8 mouse cellular contexts compared by ENCODE assay signal in genomic region chr17:29080758-29081617, GRCm38 (mm10). TPM values are rescaled to one million over a fixed set of nuclear protein-coding genes. Genes with fewer than 3 reads are reported as not detected.
DNase-seq lines count a peak whose midpoint lies in the region; ATAC-seq and TF ChIP-seq lines count a peak whose summit lies in the region.

No protein-coding gene starts in this region.

- ATAC-seq in hindbrain, embryonic 11.5 days (ENCODE audit: low FRiP score) = no peak
- ATAC-seq in midbrain, embryonic 13.5 days = peak; percentile 22; the same call in 1 of the 2 replicates

- peak overlapping the region; percentile 65 for H3K9ac ChIP-seq in ES-E14 (ENCODE audit: insufficient read depth, low read depth, low read length, poor library complexity, severe bottlenecking)
- no peak overlapping the region for H3K9ac ChIP-seq in hindbrain, embryonic 11.5 days (ENCODE audit: low read depth, low read length)
- H3K9ac ChIP-seq in midbrain, embryonic 13.5 days (replicated peaks) = peak overlapping the region; percentile 15; the same call in 1 of the 2 replicates

- H3K4me1 ChIP-seq in heart, embryonic 10.5 days = peaks cover 40% of the 10 kb centered on the region
- peaks cover 6 to 23% of the 10 kb centered on the region in 2 experiments for H3K4me1 ChIP-seq in ES-E14 (ENCODE audit: control insufficient read depth in 2 of 2, insufficient read depth in 2 of 2, low read length in 2 of 2, poor library complexity in 1 of 2)
- H3K4me1 ChIP-seq in hindbrain, embryonic 11.5 days (replicated peaks; ENCODE audit: control insufficient read depth, insufficient read depth, low read length) = peaks cover 5% of the 10 kb centered on the region
- H3K4me1 ChIP-seq in midbrain, embryonic 13.5 days (replicated peaks) = peaks cover 31% of the 10 kb centered on the region

- peaks cover 25% of the 10 kb centered on the region for H3K27me3 ChIP-seq in heart, embryonic 10.5 days (ENCODE audit: insufficient read depth, poor library complexity, severe bottlenecking)
- peaks cover 16% of the 10 kb centered on the region for H3K27me3 ChIP-seq in hindbrain, embryonic 11.5 days (ENCODE audit: control insufficient read depth, insufficient read depth, low read length)
- H3K27me3 ChIP-seq in midbrain, embryonic 13.5 days = peaks cover 34% of the 10 kb centered on the region

- peak overlapping the region; percentile 60 for H3K27ac ChIP-seq in heart, embryonic 10.5 days
- H3K27ac ChIP-seq in ES-E14 (ENCODE audit: insufficient read depth, low read depth, low read length, poor library complexity, severe bottlenecking) = peak overlapping the region; percentile 87
- no peak overlapping the region for H3K27ac ChIP-seq in hindbrain, embryonic 11.5 days (ENCODE audit: low read depth, low read length)
- no peak overlapping the region for H3K27ac ChIP-seq in midbrain, embryonic 13.5 days

- in situ Hi-C loops in ES-E14 (cut with MboI; ENCODE audit: low sequenced_read_pairs in 2 of 2, unreplicated experiment in 2 of 2) = no loop called here

- H3K9me3 ChIP-seq in heart, embryonic 10.5 days = no peaks in the 10 kb centered on the region
- no peaks in the 10 kb centered on the region for H3K9me3 ChIP-seq in ES-E14 (ENCODE audit: control insufficient read depth, insufficient read depth, low read depth, low read length)
- no peaks in the 10 kb centered on the region for H3K9me3 ChIP-seq in hindbrain, embryonic 11.5 days (ENCODE audit: control insufficient read depth, low read length)
- no peaks in the 10 kb centered on the region for H3K9me3 ChIP-seq in midbrain, embryonic 13.5 days

- 3% methylated on average over 22 of the region's 23 CpGs for WGBS in heart, embryonic 10.5 days
- WGBS in hindbrain, embryonic 11.5 days = under 1% methylated on average over 23 of the region's 23 CpGs
- WGBS in midbrain, embryonic 13.5 days = 3% methylated on average over 23 of the region's 23 CpGs

- no peak for DNase-seq in heart, embryonic 10.5 days (ENCODE audit: low spot score)
- no peak for DNase-seq in heart, adult 18-20 months
- DNase-seq in ES-E14 (ENCODE audit: low read depth, low spot score) = peak; percentile 96
- DNase-seq in hindbrain, embryonic 11.5 days (ENCODE audit: low spot score) = peak; percentile 51
- DNase-seq in left cerebral cortex, postnatal 36 days (ENCODE audit: low spot score in 2 of 2) = no peak
- no peak for DNase-seq in urinary bladder, postnatal 36 days (ENCODE audit: low spot score in 2 of 2)
- no peak for DNase-seq in frontal cortex, adult 2 months (ENCODE audit: extremely low spot score in 1 of 2, low spot score in 1 of 2)

- intact Hi-C loops in left cerebral cortex, postnatal 36 days (cut with DNase I) = no loop called here

- 0 out of 2 replicates have a peak overlapping the region, but pooled peaks have one; percentile 26 for H3K4me2 ChIP-seq in hindbrain, embryonic 11.5 days (replicated peaks; ENCODE audit: low read depth, low read length)
- peak overlapping the region; percentile 29 for H3K4me2 ChIP-seq in midbrain, embryonic 13.5 days (replicated peaks)

- H3K4me3 ChIP-seq in heart, embryonic 10.5 days = peak overlapping the region; percentile 36
- H3K4me3 ChIP-seq in ES-E14 (ENCODE audit: insufficient read depth in 1 of 2, low read depth in 1 of 2, low read length in 2 of 2, poor library complexity in 1 of 2, severe bottlenecking in 1 of 2) = peak overlapping the region; percentile 3 to 15; a peak in 2 of 4 replicates
- H3K4me3 ChIP-seq in hindbrain, embryonic 11.5 days (ENCODE audit: low read depth, low read length) = no peak overlapping the region
- H3K4me3 ChIP-seq in midbrain, embryonic 13.5 days (replicated peaks) = no peak overlapping the region; the same call in 1 of the 2 replicates

- no peaks in the 10 kb centered on the region for H3K36me3 ChIP-seq in heart, embryonic 10.5 days
- H3K36me3 ChIP-seq in ES-E14 (ENCODE audit: control insufficient read depth, insufficient read depth, low read length, poor library complexity, severe bottlenecking) = no peaks in the 10 kb centered on the region
- no peaks in the 10 kb centered on the region for H3K36me3 ChIP-seq in hindbrain, embryonic 11.5 days (ENCODE audit: control insufficient read depth, insufficient read depth, low read length)
- H3K36me3 ChIP-seq in midbrain, embryonic 13.5 days = no peaks in the 10 kb centered on the region

TF ChIP-seq in ES-E14, 5 proteins besides CTCF, POLR2A, EP300 and RAD21:
- no peak for TF ChIP-seq HCFC1 (IDR thresholded peaks at IDR 0.05; ENCODE audit: borderline replicate concordance, insufficient read depth, low read length)
- no peak for TF ChIP-seq ZNF384 (IDR thresholded peaks at IDR 0.05; ENCODE audit: low read depth, low read length)
- TF ChIP-seq CHD2 (IDR thresholded peaks at IDR 0.05; ENCODE audit: low read depth, low read length) = 0 out of 2 replicates have a peak, but pooled peaks have one; percentile 49
- no peak for TF ChIP-seq ZC3H11A (IDR thresholded peaks at IDR 0.05; ENCODE audit: borderline replicate concordance, low read depth, low read length)
- no peak for TF ChIP-seq MAFK (IDR thresholded peaks at IDR 0.05; ENCODE audit: insufficient read depth, low read depth, low read length)

RNA-seq across cellular contexts. Expression of gene Cdkn1a, which starts 9.8 kb away (rescaled TPM):
- 31.3 and 33.1 TPM in 2 replicates for polyA plus RNA-seq in heart, embryonic 10.5 days (2016; fragmentation: Nextera tagmentation; extraction: Ambion mirVana)
- 100 to 1,000 TPM; 101 to 149 TPM for total RNA-seq in heart, adult 18-20 months (2021)
- total RNA-seq in ES-E14 (2012; rRNA removed) = 17.8 and 32.3 TPM in 2 replicates
- 33.4 and 36.8 TPM in 2 replicates for polyA plus RNA-seq in hindbrain, embryonic 11.5 days (2014; fragmentation: Nextera tagmentation; extraction: Ambion mirVana)
- 47.1 and 47.4 TPM in 2 replicates for polyA plus RNA-seq in midbrain, embryonic 13.5 days (2015; fragmentation: Nextera tagmentation; extraction: Ambion mirVana)
- 10 to 100 TPM; 27.0 to 40.0 TPM for total RNA-seq in left cerebral cortex, postnatal 36 days (2021)
- 37.7 and 55.8 TPM in 2 replicates for polyA plus RNA-seq in frontal cortex, adult 2 months (2012; rRNA removed)

RNA-seq across cellular contexts. Expression of gene Rab44, which starts 33.0 kb away (rescaled TPM):
- 0.23 and 0.48 TPM in 2 replicates for polyA plus RNA-seq in heart, embryonic 10.5 days (2016; fragmentation: Nextera tagmentation; extraction: Ambion mirVana)
- under 1 TPM in 1 of 2 experiments, not detected in 1; 0.69 TPM for total RNA-seq in heart, adult 18-20 months (2021)
- total RNA-seq in ES-E14 (2012; rRNA removed) = 0.31 and 0.85 TPM in 2 replicates
- polyA plus RNA-seq in hindbrain, embryonic 11.5 days (2014; fragmentation: Nextera tagmentation; extraction: Ambion mirVana) = 0.45 TPM in 1 of 2 replicates, not detected in the other
- not detected in 2 replicates for polyA plus RNA-seq in midbrain, embryonic 13.5 days (2015; fragmentation: Nextera tagmentation; extraction: Ambion mirVana)
- total RNA-seq in left cerebral cortex, postnatal 36 days (2021) = under 1 TPM in 1 of 2 experiments, not detected in 1; 0.52 TPM
- polyA plus RNA-seq in frontal cortex, adult 2 months (2012; rRNA removed) = 0.08 and 0.19 TPM in 2 replicates

RNA-seq across cellular contexts. Expression of gene Srsf3, which starts 48.6 kb away (rescaled TPM):
- polyA plus RNA-seq in heart, embryonic 10.5 days (2016; fragmentation: Nextera tagmentation; extraction: Ambion mirVana) = 433 and 498 TPM in 2 replicates
- total RNA-seq in heart, adult 18-20 months (2021) = 10 to 100 TPM; 74.9 to 89.9 TPM
- 317 and 391 TPM in 2 replicates for total RNA-seq in ES-E14 (2012; rRNA removed)
- 847 and 854 TPM in 2 replicates for polyA plus RNA-seq in hindbrain, embryonic 11.5 days (2014; fragmentation: Nextera tagmentation; extraction: Ambion mirVana)
- polyA plus RNA-seq in midbrain, embryonic 13.5 days (2015; fragmentation: Nextera tagmentation; extraction: Ambion mirVana) = 590 and 618 TPM in 2 replicates
- total RNA-seq in left cerebral cortex, postnatal 36 days (2021) = 100 to 1,000 TPM; 101 to 118 TPM
- 135 and 141 TPM in 2 replicates for polyA plus RNA-seq in frontal cortex, adult 2 months (2012; rRNA removed)

Comparison
In these comparisons a context has a peak if more than half of its experiments do, and no peak if none do; other contexts are left out.
1. DNase-seq: peak in ES-E14 (single experiment) and hindbrain, embryonic 11.5 days (single experiment); none in heart, embryonic 10.5 days (single experiment), heart, adult 18-20 months (0 of 2), left cerebral cortex, postnatal 36 days (0 of 2), urinary bladder, postnatal 36 days (0 of 2) and frontal cortex, adult 2 months (0 of 2).
2. H3K27ac ChIP-seq: peak in heart, embryonic 10.5 days (single experiment) and ES-E14 (single experiment); none in hindbrain, embryonic 11.5 days (single experiment) and midbrain, embryonic 13.5 days (single experiment).
3. H3K4me3 ChIP-seq: peak in heart, embryonic 10.5 days (single experiment) and ES-E14 (2 of 2); none in hindbrain, embryonic 11.5 days (single experiment) and midbrain, embryonic 13.5 days (single experiment).